Mouse (Mus musculus): ENCODE measurements at regions not wholly inside any gene's neighbourhood (a gene's known extent, or its start where the extent isn't known, plus 50 kb on each side); places are given as distances from the start of the nearest gene placed in this dataset.

- DNase-seq (ENCODE audit: low spot score), result no peak
Observed at GRCm38 (mm10) chr7:39866674-39867428, 349.3 kb downstream of the Zfp619 start.

- DNase-seq (ENCODE audit: low spot score), result no peak
Observed at GRCm38 (mm10) chr7:39867451-39867850, 349.9 kb downstream of the Zfp619 start.

GRCm38 (mm10) chr7:39882113-39882512, 364.5 kb downstream of the Zfp619 start:
- no peak for DNase-seq (ENCODE audit: low spot score)

- DNase-seq (ENCODE audit: low spot score), result no peak
Observed at GRCm38 (mm10) chr7:39894208-39894896, 376.8 kb downstream of the Zfp619 start.

GRCm38 (mm10) chr7:39896918-39897317, 379.4 kb downstream of the Zfp619 start:
- no peak for DNase-seq (ENCODE audit: low spot score)

- DNase-seq (ENCODE audit: low spot score), result no peak
Observed at GRCm38 (mm10) chr7:39898268-39898667, 380.7 kb downstream of the Zfp619 start.

GRCm38 (mm10) chr7:39933946-39934345, 416.4 kb downstream of the Zfp619 start:
- no peak for DNase-seq (ENCODE audit: low spot score)

- no peak for DNase-seq (ENCODE audit: low spot score)
Observed at GRCm38 (mm10) chr7:39937262-39937661, 419.7 kb downstream of the Zfp619 start.

GRCm38 (mm10) chr7:39942262-39942900, 424.8 kb downstream of the Zfp619 start:
- no peak for DNase-seq (ENCODE audit: low spot score)

GRCm38 (mm10) chr7:39954110-39954509, 436.5 kb downstream of the Zfp619 start:
- no peak for DNase-seq (ENCODE audit: low spot score)

GRCm38 (mm10) chr7:39954931-39955330, 437.4 kb downstream of the Zfp619 start:
- no peak for DNase-seq (ENCODE audit: low spot score)

- DNase-seq (ENCODE audit: low spot score), result no peak
Observed at GRCm38 (mm10) chr7:39978121-39978520, 460.6 kb downstream of the Zfp619 start.

- no peak for DNase-seq (ENCODE audit: low spot score)
Observed at GRCm38 (mm10) chr7:39981647-39982046, 464.1 kb downstream of the Zfp619 start.
